Mouse (Mus musculus) E14TG2a.4 (cell line): Measurements from ENCODE around the gene Rps6ka5.

Experiments
- H3K27me3 ChIP-seq: 2 replicates; pipeline ENCODE4 v1.6.1; 2014; ENCODE audit warnings: low read length, control low read depth; ENCODE audit not compliant: insufficient read depth
- H3K36me3 ChIP-seq: 2 replicates; pipeline ENCODE4 v1.6.1; 2014; ENCODE audit warnings: low read length, control low read depth; ENCODE audit not compliant: insufficient read depth
- H3K4me1 ChIP-seq: replicated peaks from 2 replicates; pipeline ENCODE4 v1.6.1; 2014; ENCODE audit warnings: low read depth, low read length, control low read depth
- H3K4me3 ChIP-seq: replicated peaks from 2 replicates; pipeline ENCODE4 v1.5.1; 2014; ENCODE audit warnings: mild to moderate bottlenecking, low read length
- H3K9me3 ChIP-seq: 2 replicates; pipeline ENCODE4 v1.6.1; 2014; ENCODE audit warnings: low read length, control low read depth
- CTCF ChIP-seq: conservative IDR thresholded peaks from 2 replicates; pipeline ENCODE4 v1.5.1; 2014; ENCODE audit warnings: low read length
- NANOG ChIP-seq: IDR thresholded peaks from 2 replicates; pipeline ENCODE4 v1.6.1; 2014; ENCODE audit warnings: borderline replicate concordance, low read length, mixed read lengths
- POU5F1 ChIP-seq: IDR thresholded peaks from 2 replicates; pipeline ENCODE4 v1.6.1; 2014; ENCODE audit warnings: low read length, borderline replicate concordance

Gene Rps6ka5

DNA sequence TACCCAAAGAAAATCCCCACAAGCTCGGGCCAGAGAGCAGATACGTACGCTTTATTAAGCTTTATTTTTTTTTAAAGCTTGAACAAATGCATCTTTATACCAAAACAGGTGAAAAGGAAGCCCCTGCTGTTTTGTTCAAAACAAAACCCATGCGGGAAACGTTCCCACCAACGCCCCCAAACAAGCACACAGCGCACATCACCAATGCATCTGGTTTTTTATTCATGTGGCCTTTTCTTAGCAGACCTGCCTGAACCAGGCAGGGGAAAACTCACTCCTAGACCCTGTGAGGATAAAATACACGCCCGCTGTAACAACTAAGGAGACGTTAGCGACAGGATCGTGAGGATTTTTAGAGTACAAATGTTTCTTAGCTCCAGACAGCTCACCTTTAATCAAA lies 191.8 kb downstream of the Rps6ka5 start:
- Histone ChIP-seq H3K4me3 (peak overlapping the region; percentile 67), H3K4me1 (peaks cover 77% of the 10 kb centered on the region), H3K27me3 (no peaks in the 10 kb centered on the region), H3K9me3 (no peaks in the 10 kb centered on the region), H3K36me3 (no peaks in the 10 kb centered on the region)
- no peak for TF ChIP-seq CTCF

DNA sequence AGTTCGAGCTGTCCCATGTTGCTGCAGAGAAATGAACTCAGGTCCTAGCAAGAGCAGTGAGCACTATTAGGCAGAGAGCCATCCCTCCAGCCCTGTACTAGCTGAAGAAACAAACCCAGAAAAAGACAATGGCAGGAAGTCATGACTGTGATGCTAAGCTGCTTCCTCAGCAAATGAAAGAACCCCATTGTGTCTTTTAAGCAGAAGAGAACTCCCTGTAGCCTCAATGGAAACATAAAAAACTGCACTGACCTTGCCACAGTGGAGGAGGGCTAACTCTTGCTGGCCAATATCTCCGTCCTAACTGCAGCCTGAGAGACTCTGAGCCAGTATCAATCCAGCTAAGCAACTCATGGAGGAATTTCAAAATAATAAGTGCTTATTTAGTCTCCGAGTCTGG lies 192.8 kb downstream of the Rps6ka5 start:
- Histone ChIP-seq H3K27me3 (no peaks in the 10 kb centered on the region), H3K9me3 (no peaks in the 10 kb centered on the region), H3K4me3 (peak overlapping the region; percentile 67), H3K4me1 (peaks cover 87% of the 10 kb centered on the region), H3K36me3 (no peaks in the 10 kb centered on the region)
- TF ChIP-seq CTCF (no peak), NANOG (peak; percentile 76)

DNA sequence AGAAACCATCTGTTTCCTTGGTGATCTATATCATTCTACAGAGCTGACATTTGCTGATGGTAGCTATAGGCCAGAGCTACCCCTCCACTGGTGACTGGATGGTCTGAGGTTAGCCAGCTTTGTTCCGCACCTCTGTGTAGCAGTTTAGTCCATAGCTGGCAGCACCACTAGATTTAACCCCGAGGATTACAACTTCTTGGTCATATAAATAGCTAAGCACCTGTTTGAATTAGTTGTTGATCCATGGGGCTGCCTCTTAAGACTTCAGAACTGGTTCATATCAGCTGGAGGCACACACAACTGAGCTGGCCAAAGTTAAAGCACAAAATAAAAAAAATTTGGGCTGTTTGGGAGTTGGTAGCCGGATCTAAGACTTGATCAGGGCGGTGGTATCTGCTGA lies 193.6 kb downstream of the Rps6ka5 start:
- TF ChIP-seq POU5F1 (no peak), NANOG (no peak), CTCF (no peak)
- peaks cover 92% of the 10 kb centered on the region for H3K4me1 ChIP-seq
- H3K36me3 ChIP-seq: no peaks in the 10 kb centered on the region
- H3K9me3 ChIP-seq: no peaks in the 10 kb centered on the region
- peak overlapping the region; percentile 67; the same call in 1 of the 2 replicates for H3K4me3 ChIP-seq
- no peaks in the 10 kb centered on the region for H3K27me3 ChIP-seq

DNA sequence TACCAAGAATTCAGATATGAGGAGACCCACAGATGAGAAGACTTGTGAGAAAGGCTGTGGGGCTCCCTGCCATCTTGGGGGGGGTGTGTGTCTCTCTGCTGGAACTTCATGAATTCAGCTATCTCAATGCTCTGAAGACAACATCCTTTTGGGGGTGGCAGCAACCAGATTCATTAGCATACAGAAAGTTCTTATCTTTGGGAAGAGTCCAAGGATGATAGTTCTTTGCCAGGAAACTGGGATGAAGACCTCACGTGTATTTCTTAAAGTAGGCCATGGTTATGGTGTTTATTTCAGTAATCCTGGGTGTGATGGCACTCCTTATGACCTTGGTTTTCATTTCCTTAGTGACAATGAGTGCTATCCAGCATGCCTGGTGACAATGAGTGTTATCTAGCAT lies 195.0 kb downstream of the Rps6ka5 start:
- H3K4me1 ChIP-seq: peaks cover 96% of the 10 kb centered on the region
- TF ChIP-seq POU5F1 (no peak), CTCF (no peak), NANOG (no peak)
- H3K27me3 ChIP-seq: no peaks in the 10 kb centered on the region
- no peaks in the 10 kb centered on the region for H3K36me3 ChIP-seq
- no peak overlapping the region for H3K4me3 ChIP-seq
- H3K9me3 ChIP-seq: no peaks in the 10 kb centered on the region

DNA sequence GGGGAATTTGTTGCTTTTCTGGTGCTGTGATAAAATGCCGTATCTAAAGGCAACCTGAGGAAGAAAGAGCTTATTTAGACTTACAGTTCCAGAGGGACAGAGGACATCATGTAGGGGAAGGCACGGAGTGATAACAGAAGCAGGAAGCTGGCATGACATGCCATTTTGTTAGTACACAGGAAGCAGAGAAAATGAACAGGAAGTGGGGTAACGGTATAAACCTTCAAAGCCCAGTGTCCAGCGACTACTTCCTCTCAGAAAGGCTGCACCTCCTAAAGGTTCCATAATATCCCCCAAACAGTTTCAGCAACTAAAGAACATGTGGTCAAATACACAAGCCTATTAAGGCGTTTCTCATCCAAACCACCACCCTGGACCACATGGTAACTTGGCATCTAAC lies 195.9 kb downstream of the Rps6ka5 start:
- Histone ChIP-seq H3K36me3 (no peaks in the 10 kb centered on the region), H3K9me3 (no peaks in the 10 kb centered on the region), H3K4me3 (no peak overlapping the region), H3K27me3 (no peaks in the 10 kb centered on the region), H3K4me1 (peaks cover 96% of the 10 kb centered on the region)
- no peak for TF ChIP-seq NANOG
- TF ChIP-seq POU5F1: no peak
- TF ChIP-seq CTCF: no peak

DNA sequence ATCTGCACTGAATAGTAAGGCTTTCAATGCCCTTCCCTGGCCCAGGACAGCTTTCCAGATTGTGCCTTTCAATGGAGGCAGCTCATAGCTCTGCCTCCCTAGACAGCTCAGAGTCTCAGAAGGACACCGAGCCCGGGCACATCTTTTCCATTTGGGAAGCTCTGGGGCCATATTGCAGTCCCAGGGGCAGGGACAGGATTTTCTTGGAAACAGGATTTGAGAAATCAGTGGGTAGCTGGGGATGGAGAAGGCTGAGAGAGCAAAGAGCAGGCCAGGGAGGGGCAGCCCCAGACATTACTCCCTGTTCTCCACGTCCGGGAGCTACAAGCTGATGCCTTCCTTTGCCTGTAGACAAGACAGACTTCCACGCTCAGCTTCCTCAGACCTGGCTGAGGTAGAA lies 197.1 kb downstream of the Rps6ka5 start:
- no peaks in the 10 kb centered on the region for H3K27me3 ChIP-seq
- TF ChIP-seq CTCF: no peak
- no peak for TF ChIP-seq NANOG
- no peak for TF ChIP-seq POU5F1
- peaks cover 93% of the 10 kb centered on the region for H3K4me1 ChIP-seq
- H3K4me3 ChIP-seq: peak overlapping the region; percentile 37
- H3K36me3 ChIP-seq: no peaks in the 10 kb centered on the region
- H3K9me3 ChIP-seq: no peaks in the 10 kb centered on the region

DNA sequence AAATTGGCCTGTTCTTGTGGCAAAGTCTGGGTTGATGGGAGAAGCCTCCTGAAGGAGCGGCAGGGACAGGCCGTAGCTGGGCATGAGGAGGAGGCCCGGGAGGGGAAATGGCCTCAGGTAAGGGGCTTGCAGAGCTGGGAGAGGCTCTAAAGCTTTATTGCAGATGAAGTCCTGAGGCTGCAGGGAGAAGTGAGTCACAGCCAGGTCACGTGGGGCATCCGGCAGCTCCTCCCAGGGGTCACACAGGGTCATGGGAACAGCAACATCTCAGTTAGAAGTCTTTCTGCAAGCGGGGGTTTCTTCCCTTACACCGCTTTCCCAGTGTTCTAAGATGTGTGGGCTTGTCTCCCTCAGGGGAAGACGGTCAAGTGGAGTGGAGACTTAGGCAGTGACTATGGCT lies 197.6 kb downstream of the Rps6ka5 start:
- Histone ChIP-seq H3K36me3 (no peaks in the 10 kb centered on the region), H3K4me3 (peak overlapping the region; percentile 37), H3K27me3 (no peaks in the 10 kb centered on the region), H3K4me1 (peaks cover 88% of the 10 kb centered on the region), H3K9me3 (no peaks in the 10 kb centered on the region)
- TF ChIP-seq CTCF: no peak
- no peak for TF ChIP-seq NANOG
- TF ChIP-seq POU5F1: no peak

DNA sequence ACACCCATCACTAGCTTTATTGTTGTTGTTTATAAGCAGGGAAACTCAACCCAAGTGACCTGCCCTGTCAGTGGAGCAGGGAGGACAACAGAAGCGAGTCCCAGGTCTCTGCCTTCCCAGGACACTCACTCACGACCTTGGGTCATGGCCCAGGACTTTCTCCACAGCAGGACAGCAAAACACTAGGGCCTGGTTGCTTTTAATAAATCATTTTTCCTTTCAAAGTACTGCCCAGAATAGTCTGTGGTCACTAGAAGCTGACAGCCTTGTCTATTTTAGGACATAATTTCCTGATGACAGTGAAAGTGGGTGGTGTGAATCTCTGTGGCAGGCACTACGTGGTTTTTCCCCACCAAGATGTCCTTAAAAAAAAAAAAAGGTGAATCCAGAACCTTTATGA lies 198.5 kb downstream of the Rps6ka5 start:
- Histone ChIP-seq H3K36me3 (no peaks in the 10 kb centered on the region), H3K27me3 (no peaks in the 10 kb centered on the region), H3K9me3 (0 out of 2 replicates have a peak, but pooled peaks cover 3% of the 10 kb centered on the region), H3K4me1 (peaks cover 81% of the 10 kb centered on the region), H3K4me3 (0 out of 2 replicates have a peak overlapping the region, but pooled peaks have one; percentile 37)
- no peak for TF ChIP-seq POU5F1
- TF ChIP-seq CTCF: no peak
- TF ChIP-seq NANOG: no peak

DNA sequence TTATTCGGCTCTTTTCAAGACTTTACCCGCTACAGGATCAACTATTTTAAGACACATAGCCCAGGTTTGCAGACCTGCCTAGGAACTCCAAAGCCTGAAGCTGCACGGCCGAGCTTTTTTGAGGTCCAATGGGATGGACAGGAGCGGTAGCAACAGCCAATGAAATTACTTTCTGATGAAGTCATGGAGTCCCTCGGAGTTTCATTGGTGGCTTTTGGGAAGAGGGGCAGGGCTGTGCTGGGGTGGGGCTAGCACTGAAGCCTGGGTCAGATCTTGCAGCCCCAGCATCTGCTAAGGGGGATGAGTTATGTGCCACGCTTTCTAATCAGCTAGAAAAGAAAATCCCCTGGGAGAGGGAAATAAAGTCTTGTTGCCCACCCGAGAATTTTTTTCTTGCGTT lies 199.0 kb downstream of the Rps6ka5 start:
- 0 out of 2 replicates have a peak, but pooled peaks cover 3% of the 10 kb centered on the region for H3K9me3 ChIP-seq
- peaks cover 80% of the 10 kb centered on the region for H3K4me1 ChIP-seq
- H3K36me3 ChIP-seq: no peaks in the 10 kb centered on the region
- no peaks in the 10 kb centered on the region for H3K27me3 ChIP-seq
- TF ChIP-seq NANOG: no peak
- no peak for TF ChIP-seq POU5F1
- no peak for TF ChIP-seq CTCF
- no peak overlapping the region for H3K4me3 ChIP-seq

DNA sequence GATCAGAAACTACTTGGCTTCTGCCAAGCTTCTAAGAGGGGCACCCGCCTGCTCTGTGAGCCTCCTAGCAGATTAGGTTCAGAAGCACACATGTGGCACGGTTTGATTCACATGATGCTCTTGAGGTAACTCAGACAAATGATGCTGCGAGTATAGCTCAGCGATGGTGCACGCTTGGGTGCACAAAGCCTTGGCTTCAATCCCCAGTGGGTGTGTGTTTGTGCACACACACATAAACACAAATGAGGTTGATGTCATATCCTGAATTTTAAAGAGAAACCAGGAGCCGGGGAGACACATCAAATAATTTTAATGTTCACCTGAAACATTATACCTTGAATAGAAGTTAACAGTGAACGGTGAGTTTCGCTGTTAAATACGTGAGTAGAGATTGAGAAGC lies 199.5 kb downstream of the Rps6ka5 start:
- H3K9me3 ChIP-seq: 0 out of 2 replicates have a peak, but pooled peaks cover 3% of the 10 kb centered on the region
- H3K36me3 ChIP-seq: no peaks in the 10 kb centered on the region
- no peaks in the 10 kb centered on the region for H3K27me3 ChIP-seq
- no peak overlapping the region for H3K4me3 ChIP-seq
- TF ChIP-seq POU5F1: no peak
- no peak for TF ChIP-seq CTCF
- TF ChIP-seq NANOG: no peak
- H3K4me1 ChIP-seq: peaks cover 79% of the 10 kb centered on the region
